12 mouse cellular contexts compared by ENCODE assay signal in genomic region chr9:116177108-116177507, GRCm38 (mm10).
"Had no signal": no experiment of that assay in that cellular context is flagged by ENCODE, and none has a peak within 500 bp of the region (broad histone marks: within the 10 kb centered on the region; RNA-seq: fewer than 3 reads in every experiment).

No protein-coding gene starts in this region.

- DNase-seq: left cerebral cortex, postnatal 4 days; liver; liver, embryonic 13.5 days; liver, postnatal 0 days; lung, adult 18-20 months; lung, adult 2 months; lung, embryonic 14.5 days; lung, postnatal 10 days; lung, postnatal 14 days; lung, postnatal 36 days; lung, postnatal 4 days; midbrain, embryonic 14.5 days had no signal
